Mouse (Mus musculus) stomach, postnatal 0 days (tissue): ENCODE data around the gene Cdon.

ENCODE experiments used
- CTCF ChIP-seq: IDR thresholded peaks from 2 replicates; pipeline ENCODE4 v1.5.1; 2016; ENCODE audit warnings: antibody characterized with exemption, low read depth, mild to moderate bottlenecking, moderate library complexity
- EP300 ChIP-seq: optimal IDR thresholded peaks from 2 replicates; pipeline ENCODE3; 2016; ENCODE audit warnings: antibody characterized with exemption

DNA sequence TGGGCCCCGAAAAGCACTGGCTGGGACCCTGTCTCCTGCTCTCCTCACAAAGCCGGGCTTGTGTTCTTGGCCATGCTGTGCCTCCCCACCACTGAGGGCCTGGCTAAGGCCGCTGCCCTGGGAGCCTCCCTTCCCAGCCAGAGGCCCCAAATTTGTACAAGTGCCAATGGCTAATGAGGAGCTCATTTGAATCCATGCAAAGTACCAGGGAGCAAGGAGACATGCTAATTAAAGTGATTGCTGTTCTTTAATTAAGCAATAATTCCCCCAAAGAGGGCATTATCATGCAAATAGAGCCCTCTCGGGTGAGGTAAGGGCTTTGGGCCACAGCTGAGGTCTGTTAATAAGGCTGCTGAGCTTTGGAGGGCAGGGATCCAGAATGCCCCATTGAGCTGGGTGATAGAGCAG, 18.3 kb upstream of the Cdon start:
- TF ChIP-seq CTCF (no peak), EP300 (no peak)
